Mouse (Mus musculus) thymus, postnatal 4 days (tissue): Measurements from ENCODE around the gene Galt.
A peak's percentile ranks its signal among the peaks of the same experiment; 100 is the strongest.
"Not testable (repeated sequence)": the region's sequence is repeated elsewhere in the genome, so short reads cannot be mapped to it uniquely, and the experiment has no call there.

Experiments
- DNase-seq: peaks from one replicate; pipeline ENCODE4 v3.0.0; 2021

The Galt gene

DNA sequence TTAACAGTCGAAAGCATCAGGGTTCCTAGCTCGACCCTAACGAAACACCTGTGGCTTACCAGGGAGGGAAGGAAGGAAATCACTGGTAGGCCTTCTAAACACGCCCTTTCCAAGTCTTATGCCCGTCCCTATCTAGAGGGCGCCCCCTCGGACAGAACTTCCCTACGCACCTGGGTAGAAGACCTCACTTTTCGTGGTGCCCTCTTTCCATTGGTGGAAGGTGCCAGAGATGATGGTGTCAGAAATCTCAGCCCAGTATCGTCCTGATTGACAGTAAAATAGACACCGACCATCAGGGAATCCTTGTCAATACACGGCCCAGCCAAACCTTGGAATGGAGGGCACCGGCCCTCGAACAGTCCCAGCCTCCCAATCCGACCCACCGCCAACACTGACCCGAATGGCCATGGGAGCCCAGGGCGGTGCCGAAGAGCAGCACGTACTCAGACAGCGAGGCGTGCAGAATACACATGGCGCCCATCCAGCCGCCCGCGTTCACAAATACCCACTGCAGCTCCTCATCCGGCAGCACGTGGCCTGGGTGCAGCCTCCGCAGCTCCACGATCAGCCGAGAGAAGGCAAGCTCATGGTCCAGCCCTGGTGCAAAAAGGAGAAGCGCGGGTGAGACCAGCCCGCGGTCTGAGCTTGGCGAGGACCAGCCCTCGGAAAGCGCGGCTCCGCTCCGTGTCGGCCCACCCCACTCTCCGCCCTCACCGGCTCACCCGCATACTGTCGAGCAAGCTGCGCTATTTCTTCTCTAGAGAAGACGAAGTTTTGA, 14.5 kb upstream of the Galt start:
- peak; percentile 47 for DNase-seq

DNA sequence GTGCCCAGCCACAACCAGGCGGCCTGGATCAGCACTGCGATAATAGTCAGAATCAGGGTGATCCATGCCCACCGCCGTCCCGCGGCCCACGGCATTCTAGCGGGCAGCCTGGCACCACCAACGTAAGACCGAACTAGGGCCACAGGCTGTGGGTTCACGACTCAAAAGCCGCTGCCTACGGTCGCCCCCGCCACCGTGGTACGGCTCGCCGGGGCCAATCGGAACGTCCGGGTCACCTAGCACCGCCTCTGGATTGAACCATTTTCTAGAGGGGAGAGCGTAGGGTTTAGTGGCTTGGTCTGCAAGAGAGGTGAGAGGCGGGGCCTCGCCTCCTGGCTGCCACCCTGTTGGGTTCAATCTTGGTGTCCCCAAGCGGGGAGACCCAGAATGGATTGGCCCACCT, 13.9 kb upstream of the Galt start:
- peak; percentile 90 for DNase-seq

DNA sequence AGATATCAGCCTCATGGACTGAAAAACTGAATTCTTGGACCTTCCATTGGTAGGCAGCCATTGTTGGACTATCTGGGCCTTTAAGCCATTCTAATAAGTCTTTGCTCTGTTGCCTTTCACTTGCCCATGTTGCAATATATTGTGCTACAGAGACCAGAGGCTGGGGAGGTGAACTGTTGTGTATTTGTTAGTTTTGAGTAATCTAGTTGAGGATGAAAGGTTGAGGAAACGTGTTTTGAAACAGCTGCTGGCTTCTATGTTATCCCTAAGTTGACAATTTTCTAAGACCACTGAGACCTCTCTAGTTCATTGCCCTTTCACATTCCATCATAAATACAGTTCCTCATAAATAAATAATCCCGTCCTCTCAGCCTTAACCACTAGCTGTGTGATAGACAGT, 10.9 kb upstream of the Galt start:
- no peak for DNase-seq

DNA sequence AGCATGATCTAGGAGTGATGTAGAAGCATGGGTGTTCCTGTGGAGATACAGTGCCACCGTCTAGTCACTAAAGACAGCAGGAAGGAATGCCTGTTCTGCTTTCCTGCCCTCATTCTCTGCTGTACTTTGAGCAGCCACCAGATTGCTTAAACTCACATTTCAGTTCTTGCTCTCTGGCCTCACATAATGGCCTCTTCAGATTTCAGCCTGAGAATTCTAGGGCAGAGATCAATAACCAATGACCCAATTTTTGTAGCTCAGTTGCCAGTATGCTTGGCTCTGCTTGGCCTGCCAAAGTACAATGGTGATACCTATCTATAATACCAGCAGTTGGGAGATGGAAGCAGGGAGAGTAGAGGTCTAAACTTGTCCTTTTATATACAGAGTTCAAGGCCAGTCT, 10.0 kb upstream of the Galt start:
- no peak for DNase-seq

DNA sequence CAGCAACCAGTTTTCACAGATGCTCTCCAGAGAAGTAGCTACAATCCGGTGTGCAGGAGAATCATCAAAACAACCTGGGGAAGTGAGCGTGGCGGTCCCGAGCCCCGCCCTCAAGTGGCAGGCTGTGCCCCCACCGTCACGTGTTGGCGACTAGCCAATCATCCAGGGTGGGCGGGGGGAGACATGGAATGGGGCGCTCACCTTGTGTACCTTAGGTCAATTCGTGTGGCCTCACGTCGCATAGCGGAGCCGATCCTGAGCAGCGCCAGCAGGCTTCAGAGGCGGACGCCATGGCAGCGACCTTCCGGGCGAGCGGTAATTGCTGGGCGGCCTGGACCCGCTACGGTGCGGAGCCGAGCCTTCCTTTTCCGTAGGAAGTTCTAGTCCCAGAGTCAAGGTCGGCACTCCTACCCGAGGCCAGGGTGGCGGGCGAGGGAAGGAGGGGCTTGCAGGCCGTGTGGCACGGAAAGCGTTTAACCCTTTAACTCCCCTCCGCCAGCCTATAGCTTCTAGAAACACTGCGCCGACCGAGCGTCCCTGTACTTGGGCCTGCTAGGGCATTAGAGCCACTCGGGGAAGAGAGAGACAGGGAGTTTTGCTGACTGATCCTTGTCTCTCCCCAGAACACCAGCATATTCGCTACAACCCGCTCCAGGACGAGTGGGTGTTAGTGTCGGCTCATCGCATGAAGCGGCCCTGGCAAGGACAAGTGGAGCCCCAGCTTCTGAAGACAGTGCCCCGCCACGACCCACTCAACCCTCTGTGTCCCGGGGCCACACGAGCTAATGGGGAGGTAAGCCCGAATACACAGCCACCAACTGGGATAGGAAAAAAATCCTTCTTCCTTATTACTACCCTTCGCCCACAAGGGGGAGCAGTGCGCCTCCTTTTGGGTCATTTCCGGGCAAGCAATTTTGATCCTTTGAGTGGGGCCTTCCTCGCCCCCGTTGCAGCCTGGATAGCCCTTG, 594 bp downstream of the Galt start, which contains the start of gene Sigmar1:
Gene Sigmar1 (minus strand): TSS at position 820 of the 968 bp plus-strand sequence.
- DNase-seq = peak; percentile 95

DNA sequence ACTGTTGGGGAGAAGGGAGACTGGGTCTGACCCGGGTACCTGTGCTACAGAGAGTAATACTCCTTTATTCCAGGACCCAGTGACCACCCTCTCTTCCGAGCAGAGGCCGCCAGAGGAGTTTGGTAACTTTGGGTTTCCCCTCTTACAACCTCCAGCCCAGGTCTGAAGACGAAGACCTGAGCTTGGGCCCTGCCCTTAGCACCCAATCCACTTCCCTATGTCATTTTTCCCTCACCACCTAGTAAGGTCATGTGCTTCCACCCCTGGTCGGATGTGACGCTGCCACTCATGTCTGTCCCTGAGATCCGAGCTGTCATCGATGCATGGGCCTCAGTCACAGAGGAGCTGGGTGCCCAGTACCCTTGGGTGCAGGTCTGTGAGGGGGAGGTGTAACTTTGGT, 1.4 kb downstream of the Galt start:
- DNase-seq = no peak

DNA sequence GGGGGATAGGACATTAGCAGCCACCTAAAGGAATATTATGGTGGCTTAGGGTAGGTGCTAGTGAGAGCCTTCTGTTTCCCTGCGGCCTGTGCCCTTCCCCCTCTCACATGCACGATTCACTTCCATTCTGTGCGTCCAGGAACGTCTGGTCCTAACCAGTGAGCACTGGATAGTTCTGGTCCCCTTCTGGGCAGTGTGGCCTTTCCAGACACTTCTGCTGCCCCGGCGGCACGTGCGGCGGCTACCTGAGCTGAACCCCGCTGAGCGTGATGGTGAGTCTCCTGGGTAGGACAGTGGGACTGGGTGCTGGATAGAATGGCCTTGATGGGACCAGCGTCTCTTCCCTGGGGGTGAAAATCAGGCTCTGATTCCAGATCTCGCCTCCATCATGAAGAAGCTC, 2.3 kb downstream of the Galt start:
- DNase-seq = no peak

DNA sequence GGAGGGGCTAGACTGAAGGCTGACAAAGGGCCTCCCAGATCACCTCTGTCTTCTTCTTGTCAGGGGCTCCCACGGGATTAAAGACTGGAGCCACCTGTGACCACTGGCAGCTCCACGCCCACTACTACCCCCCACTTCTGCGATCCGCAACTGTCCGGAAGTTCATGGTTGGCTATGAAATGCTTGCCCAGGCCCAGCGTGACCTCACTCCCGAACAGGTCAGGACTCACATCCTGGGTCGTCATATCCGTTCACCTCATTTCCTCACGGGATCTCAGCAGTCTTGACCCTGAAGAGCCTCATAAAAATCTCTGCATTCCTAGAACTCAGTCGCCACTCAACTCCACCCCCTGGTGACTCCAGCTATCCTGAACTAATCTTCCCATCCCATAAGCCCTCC, 3.0 kb downstream of the Galt start:
- DNase-seq = no peak

DNA sequence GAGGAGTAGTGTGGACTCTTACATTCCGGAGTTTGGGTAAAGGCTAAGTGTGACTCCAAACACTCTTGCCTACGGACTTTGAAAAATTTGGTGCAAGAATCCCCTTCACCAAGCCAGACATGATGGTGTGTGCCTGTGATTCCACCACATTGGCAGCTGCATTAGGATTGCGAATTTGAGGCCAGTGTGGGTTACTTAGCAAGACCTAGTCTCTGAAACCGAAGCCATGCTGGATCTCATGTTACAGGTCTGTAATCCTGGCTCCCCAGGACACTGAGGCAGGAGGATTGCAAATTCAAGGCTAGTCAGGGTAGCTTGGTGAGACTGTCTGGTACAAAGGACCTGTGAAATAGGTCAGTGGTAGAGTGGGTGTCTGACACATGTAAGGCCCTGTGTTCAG, 3.7 kb downstream of the Galt start:
- no peak for DNase-seq

DNA sequence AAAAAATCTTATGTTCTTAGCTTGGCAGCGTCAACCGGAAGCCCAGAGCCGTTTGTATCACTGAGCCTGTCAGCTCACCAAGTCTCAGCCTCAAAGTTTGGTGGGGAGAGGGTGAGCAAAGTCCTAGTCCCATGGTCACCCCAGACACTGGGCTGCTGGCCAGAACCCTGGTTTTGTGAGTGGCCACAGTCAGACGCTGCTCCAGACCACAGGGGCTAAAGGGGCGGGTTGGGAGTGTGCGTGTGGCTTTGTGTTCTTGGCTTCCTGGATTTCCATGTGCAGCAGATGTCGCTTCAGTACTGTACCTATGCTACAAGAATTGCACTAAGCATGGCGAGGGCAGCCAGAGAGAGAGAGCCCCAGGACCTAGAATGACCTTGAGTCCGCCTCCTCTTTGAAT, 4.2 kb downstream of the Galt start:
- DNase-seq = no peak

DNA sequence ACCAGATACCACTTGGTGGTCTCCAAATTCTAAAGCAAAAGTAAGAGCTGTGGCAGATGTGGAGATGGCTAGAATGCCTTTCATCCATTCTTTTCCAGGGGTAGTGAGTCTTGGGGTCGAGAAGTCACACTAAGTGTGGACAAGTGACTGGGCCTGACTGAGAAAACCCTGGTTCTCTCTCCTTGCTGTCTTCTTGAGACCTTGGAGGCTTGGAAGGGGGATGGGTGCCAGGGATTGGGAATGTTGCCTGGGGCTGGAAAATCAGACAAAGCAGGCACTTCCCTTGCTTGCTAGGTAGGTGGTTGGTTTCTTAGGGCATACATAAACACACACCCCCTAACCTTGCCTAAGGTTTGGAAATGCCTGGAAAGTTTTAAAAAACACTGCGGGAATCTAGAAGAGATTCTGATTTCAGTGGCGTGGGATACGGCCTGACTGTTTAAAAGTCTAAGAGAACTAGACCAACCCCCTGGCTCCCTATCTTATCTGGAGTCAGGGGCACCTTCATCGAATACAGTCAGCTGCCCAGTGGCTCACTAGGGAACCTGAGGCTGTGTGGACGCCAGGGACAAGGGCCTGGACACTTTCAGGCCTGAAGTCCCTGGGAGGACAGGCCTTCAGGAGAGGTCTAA, 4.7 kb downstream of the Galt start:
- DNase-seq = no peak

DNA sequence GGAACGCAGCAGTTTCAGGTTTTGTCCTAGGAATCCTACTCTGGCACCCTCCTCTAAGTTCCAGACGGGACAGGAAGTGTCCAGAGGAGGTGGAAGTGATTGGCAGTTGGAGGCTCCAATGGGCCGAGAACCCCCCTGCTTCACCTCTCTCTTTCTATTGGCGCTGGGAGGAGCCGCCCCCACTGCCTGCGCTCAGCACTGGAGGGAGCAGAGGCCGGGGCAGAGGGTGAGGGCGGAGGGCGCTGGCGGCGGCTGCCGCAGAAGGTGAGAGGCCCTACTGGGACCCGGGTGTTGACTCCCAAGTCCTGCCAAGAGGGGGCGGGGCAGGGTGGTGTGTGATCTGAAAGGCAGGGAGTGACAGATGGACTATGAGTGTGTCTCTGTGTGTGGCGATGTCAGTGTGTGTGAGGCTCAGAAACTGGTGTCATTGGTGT, 5.3 kb downstream of the Galt start:
- DNase-seq = peak; percentile 85

DNA sequence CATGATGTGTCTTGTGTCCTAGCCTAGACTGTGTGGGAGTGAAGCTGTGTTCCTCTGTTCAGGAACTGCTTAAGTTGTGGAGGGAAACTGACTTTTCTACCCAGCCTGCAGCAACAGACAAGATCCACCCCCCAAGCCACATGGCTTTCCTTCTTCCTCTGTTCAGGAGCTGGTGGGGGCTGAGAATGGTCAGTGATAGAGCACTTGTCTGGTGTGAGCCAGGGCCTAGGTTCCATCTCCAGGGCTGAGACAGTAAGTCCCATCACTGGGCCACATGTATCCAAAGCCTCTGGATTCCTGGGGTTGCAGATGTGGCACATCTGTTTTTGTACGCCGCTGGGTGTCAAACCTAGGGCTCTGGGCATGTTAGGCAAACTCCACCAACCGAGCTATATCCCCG, 5.9 kb downstream of the Galt start:
- no peak for DNase-seq

DNA sequence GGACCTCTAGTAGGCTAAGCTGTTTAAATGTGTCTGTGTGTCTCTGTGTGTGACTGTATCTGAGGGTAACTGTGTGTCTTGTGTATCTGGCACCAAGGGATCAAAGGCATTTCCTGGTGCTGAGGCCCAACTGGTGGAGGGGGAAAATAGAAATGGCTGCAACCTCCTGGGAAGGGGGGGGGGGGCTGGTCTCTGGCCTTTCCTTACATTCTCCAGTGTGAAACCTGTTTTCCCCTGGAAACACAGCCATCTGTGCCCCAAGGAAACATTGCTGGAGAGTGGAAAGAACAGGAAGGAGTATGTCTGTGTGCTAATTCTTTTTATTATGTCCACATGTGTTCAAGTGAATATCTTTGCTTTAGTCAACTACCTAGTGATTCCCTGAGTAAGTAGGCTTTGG, 6.7 kb downstream of the Galt start:
- DNase-seq = no peak

DNA sequence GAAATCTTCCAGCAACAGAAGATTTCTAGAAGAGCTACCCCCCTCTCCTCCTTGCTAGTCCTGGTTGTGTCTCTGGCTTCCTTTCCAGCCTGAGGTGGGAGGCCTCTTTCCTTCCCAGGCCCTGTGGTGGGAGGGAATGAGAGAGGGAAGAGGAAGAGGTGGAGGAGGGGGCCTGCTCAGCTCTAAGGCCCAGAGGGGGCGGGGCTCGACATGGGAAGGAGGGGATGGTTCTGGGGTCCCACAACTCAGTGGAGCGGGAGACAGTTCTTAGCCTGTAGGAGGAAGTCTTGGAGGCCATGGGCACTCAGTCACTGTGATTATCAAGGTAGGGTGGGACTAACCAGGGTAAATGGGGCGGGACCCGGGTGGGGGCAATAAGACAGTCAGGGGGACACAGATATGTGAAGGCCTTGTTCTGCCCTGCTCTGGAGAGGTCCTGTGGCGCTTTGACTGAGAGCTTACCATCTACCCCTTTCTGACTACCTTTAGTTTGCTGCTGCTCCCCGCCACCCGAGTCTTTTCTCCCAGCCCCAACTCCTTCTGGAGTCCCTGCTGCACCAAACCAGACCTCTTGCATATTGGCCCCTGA, 7.2 kb downstream of the Galt start:
- DNase-seq = no peak

DNA sequence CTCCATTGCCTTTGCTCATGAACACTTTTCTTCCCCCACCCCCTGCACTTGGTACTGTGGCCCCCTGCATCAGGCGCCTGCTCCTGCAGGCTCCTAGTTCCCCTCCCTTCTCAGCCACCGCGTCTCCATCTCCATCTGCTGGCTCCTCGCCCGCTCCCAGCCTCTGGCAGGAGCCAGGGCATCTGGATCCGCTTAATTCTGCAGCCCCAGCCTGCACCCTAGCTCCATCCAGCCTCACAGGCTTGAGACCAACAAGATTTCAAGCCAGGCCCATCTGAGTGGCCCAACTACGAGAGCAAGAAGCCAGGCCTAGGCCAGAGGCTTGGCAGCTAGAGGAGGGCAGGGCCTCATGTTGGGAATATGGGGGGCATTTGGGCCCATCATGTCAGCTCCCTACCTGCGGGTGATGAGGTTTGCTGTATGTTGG, 7.7 kb downstream of the Galt start:
- DNase-seq = not testable (repeated sequence)

DNA sequence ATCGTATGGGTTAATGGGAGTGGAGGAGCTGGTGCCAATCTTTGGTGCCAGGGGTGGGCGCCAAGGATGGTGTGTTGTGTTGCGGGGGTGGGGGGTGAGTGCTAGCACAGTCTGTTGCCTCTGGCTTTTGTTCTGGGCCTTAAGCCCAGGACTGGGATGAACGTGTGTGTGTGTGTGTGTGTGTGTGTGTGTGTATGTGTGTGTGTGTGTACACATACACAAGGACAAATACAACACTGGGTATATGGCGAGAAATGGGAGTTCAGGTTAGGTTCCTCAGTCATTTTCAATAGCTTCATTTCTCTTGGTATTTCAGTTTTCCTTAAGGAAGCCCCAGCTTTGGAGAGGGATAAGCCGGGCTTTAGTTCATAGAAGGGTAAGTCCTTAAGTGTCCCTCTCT, 8.1 kb downstream of the Galt start:
- DNase-seq = not testable (repeated sequence)

DNA sequence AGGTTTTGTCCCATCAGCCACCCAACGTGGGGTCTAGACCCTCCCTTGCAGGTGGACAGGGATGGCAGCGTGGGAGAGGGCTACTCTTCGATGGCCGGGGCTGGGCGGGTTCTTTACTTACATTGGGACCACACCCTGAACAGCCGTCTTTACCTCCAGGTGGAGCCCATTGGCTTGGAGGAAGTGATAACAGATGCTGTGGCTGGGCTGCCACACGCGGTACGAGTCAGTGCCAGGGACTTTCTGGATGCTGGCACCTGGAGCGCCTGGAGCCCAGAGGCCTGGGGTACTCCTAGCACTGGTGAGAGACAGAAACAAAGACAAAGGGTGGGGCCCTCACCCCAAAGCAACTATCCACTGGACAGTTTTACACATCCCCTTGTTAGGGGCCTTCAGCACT, 12.3 kb downstream of the Galt start:
- not testable (repeated sequence) for DNase-seq

DNA sequence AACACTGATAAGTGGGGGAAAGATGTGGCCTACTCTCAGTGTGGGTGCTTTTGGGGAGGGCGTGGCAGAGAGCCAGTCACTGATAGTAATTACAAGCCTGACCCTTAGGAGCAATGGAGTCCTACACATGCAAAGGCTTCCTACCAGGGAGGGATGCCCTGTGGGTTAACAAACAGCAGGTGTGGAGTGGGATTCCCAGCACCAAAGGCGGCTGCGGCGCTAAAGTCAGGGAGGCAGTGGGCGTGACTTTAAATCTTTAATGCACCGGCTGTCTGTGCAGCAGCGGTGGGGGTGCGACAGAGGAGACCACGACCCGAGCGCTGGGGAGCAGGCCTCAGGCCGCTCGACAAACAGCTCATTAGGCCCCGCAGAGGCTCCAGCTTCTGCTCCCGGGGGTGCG, 17.9 kb downstream of the Galt start:
- DNase-seq = peak; percentile 31

DNA sequence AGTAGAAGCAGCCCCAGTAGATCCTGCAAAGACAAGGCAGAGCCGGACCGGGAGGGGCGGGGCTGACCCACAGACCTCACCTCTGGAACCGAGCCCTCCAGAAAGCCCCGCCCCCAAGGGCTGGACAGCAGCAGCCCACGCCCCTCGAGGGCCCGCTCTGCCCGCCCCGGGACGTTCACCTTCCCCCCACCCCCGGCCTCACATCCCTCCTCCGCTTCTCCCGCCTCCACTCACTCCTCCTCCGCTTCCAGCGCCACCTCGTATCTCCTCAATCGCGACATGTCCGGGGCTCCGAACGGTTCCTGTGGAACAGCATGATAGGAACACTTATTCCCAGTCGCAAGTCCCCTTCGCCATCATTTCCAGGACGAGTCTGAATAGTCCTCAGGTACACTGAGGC, 18.5 kb downstream of the Galt start:
- DNase-seq = peak; percentile 57

DNA sequence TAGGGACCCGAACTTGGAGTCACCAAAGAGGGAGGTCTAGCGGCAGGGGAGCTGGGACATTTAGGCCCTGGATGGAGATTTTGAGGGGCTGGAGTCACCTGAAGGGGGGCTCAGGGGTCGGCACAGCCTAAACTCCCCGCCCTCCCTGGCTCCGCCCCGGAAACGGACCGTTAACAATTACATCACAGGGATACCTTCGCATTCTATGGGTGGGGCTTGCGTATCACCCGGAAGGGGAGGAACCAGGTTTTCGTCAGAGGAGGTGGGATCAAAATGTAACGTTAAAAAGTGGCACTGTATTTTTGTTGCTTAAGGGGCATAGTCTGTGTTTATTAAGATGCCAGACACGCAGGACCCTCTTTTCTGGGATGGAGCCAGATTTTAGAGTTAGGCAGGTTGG, 19.0 kb downstream of the Galt start, which contains the start of gene Ccl27a:
Gene Ccl27a (minus strand): TSS at position 246 of the 400 bp plus-strand sequence.
- peak; percentile 89 for DNase-seq

DNA sequence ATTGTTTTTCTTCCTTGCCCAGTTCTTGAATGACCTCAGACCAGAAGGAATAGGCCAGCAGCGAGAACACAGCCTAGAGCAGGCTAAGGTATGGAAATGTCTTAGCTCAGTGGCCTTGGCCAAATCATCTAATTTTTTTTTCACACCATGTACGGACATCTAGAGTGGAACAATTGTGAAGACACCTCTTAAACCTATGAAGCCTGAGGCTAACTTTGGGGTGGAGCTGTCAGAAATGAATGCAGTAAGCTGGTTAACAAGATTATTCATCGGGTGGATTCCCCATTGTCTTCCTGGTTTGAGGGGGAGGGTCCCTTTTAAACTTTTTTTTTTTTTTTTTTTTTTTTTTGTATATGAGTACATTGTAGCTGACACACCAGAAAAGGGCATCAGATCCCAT, 19.5 kb downstream of the Galt start:
- DNase-seq = not testable (repeated sequence)

DNA sequence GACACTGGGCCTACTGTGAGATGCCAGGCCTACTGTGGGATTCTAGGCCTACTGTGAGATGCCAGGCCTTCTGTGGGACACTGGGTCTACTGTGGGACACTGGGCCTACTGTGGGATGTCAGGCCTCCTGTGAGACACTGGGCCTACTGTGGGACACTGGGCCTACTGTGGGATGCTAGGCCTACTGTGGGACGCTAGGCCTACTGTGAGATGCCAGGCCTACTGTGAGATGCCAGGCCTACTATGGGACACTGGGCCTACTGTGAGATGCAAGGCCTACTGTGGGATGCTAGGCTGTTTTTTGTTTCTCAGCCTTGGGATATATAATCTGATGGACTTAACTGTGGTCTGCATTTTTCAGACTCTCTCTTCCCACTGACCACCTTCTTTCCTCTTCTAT, 20.8 kb downstream of the Galt start:
- not testable (repeated sequence) for DNase-seq
